Mouse (Mus musculus): ENCODE measurements around the gene Fam131b.

- TF ChIP-seq CTCF (IDR thresholded peaks at IDR 0.05; ENCODE audit: insufficient read depth, low read length) (no peak), POLR2A (IDR thresholded peaks at IDR 0.05; ENCODE audit: borderline replicate concordance, extremely low read depth, low read depth, low read length) (no peak)
Measured at GRCm38 (mm10) chr6:42357901-42358300, 33.5 kb upstream of the Fam131b start.

Data from lung, adult 2 months (tissue).